Mouse (Mus musculus): ENCODE results near the gene Brwd3. TPM values are rescaled to one million over a fixed set of nuclear protein-coding genes. Genes with fewer than 3 reads are reported as not detected.

The Brwd3 gene
- 3.2 and 3.8 TPM in 2 replicates for polyA plus RNA-seq (2015; fragmentation: Nextera tagmentation; extraction: Ambion mirVana)

GRCm38 (mm10) chrX:108834090-108834774, at the start of gene Brwd3:
TSS of gene Brwd3 (minus strand) at chrX:108834372.
- H3K4me2 ChIP-seq (ENCODE audit: low read length) = peak within 1 kb of the TSS; percentile 52
- no peaks in the 10 kb centered on the region for H3K4me1 ChIP-seq (replicated peaks; ENCODE audit: control insufficient read depth, insufficient read depth, low read length)
- no peaks in the 10 kb centered on the region for H3K36me3 ChIP-seq (ENCODE audit: control insufficient read depth, insufficient read depth)
- peak within 1 kb of the TSS; percentile 64 for H3K4me3 ChIP-seq (replicated peaks; ENCODE audit: low read length)
- no peaks in the 10 kb centered on the region for H3K27me3 ChIP-seq (replicated peaks; ENCODE audit: control insufficient read depth, insufficient read depth, low read length)
- H3K9me3 ChIP-seq (ENCODE audit: control insufficient read depth, low read length) = no peaks in the 10 kb centered on the region
- 22% methylated on average over 29 of the region's 39 CpGs for WGBS
- H3K9ac ChIP-seq (replicated peaks; ENCODE audit: low read depth, low read length) = peak within 1 kb of the TSS; percentile 64
- peak; percentile 95 for ATAC-seq
- H3K27ac ChIP-seq (ENCODE audit: low read length) = peak within 1 kb of the TSS; percentile 87

DNA sequence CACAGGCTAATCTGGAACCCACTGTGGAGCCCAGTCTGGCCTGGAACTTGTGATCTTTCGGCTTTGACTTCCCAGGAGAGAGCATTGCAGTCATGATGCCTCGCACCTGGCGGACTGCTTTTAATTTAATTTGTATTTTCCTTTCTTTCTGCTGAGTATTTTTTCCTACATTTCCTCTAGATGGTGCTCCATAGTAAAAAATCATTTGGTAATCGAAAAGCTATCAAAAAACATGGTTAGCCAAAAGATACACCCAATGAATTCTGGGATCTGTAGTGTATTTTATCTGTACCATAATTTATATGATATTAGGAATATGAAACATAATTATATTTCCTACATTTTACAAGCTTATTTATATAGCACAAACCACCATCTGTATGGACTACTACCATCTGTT, 28.5 kb upstream of the Brwd3 start:
- Histone ChIP-seq H3K27ac (ENCODE audit: low read length) (no peak overlapping the region), H3K36me3 (ENCODE audit: control insufficient read depth, insufficient read depth) (no peaks in the 10 kb centered on the region), H3K9me3 (ENCODE audit: control insufficient read depth, low read length) (no peaks in the 10 kb centered on the region), H3K4me2 (ENCODE audit: low read length) (no peak overlapping the region), H3K4me1 (replicated peaks; ENCODE audit: control insufficient read depth, insufficient read depth, low read length) (no peaks in the 10 kb centered on the region), H3K9ac (replicated peaks; ENCODE audit: low read depth, low read length) (no peak overlapping the region), H3K4me3 (replicated peaks; ENCODE audit: low read length) (no peak overlapping the region), H3K27me3 (replicated peaks; ENCODE audit: control insufficient read depth, insufficient read depth, low read length) (no peaks in the 10 kb centered on the region)
- WGBS = 88% methylated on average over 4 of the region's 4 CpGs
- no peak for ATAC-seq

DNA sequence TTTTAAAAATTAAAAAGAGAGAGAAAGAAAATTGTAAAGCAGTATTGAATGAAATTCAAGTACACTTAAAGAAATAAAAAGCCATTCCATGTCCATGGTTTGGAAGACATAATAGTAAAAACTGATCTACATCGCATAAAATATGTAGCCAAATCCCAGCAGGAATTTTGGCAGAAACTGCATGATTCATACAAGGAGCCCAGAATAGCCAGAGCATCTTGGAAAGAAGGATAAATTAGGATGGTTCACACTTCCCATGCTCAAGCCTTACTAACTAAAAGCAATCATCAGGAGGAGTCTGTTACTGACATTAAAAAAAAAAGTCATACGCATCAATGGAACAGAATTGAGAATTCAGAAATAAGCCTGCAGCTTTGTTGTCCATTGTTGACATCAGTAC, 8.5 kb upstream of the Brwd3 start:
- Histone ChIP-seq H3K4me1 (replicated peaks; ENCODE audit: control insufficient read depth, insufficient read depth, low read length) (no peaks in the 10 kb centered on the region), H3K9me3 (ENCODE audit: control insufficient read depth, low read length) (no peaks in the 10 kb centered on the region), H3K27ac (ENCODE audit: low read length) (no peak overlapping the region), H3K9ac (replicated peaks; ENCODE audit: low read depth, low read length) (no peak overlapping the region), H3K4me2 (ENCODE audit: low read length) (no peak overlapping the region), H3K27me3 (replicated peaks; ENCODE audit: control insufficient read depth, insufficient read depth, low read length) (no peaks in the 10 kb centered on the region), H3K36me3 (ENCODE audit: control insufficient read depth, insufficient read depth) (no peaks in the 10 kb centered on the region), H3K4me3 (replicated peaks; ENCODE audit: low read length) (no peak overlapping the region)
- 91% methylated on average over 2 of the region's 2 CpGs for WGBS
- no peak for ATAC-seq

DNA sequence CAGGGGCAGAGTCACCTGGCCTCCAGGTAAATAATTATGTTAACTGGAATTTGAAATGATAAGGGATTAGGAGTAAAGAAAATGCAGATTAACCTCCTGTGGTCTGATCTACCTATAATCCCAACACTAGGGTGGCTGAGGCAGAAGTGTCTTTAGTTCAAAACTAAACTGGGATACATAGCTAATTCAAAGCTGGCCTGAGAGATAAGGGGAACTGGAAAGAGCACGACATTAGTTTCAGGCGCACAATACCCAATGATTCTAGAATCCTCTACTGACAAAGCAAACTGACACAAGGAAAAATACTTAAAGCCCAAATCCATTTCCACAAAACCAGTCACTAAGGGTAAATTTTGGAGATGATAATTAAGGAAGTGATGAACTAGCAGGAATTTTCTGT, 2.2 kb upstream of the Brwd3 start:
- H3K4me1 ChIP-seq (replicated peaks; ENCODE audit: control insufficient read depth, insufficient read depth, low read length) = no peaks in the 10 kb centered on the region
- 92% methylated on average over 2 of the region's 2 CpGs for WGBS
- no peaks in the 10 kb centered on the region for H3K36me3 ChIP-seq (ENCODE audit: control insufficient read depth, insufficient read depth)
- H3K27ac ChIP-seq (ENCODE audit: low read length) = no peak overlapping the region
- H3K27me3 ChIP-seq (replicated peaks; ENCODE audit: control insufficient read depth, insufficient read depth, low read length) = no peaks in the 10 kb centered on the region
- no peak overlapping the region for H3K4me2 ChIP-seq (ENCODE audit: low read length)
- no peak overlapping the region for H3K9ac ChIP-seq (replicated peaks; ENCODE audit: low read depth, low read length)
- H3K4me3 ChIP-seq (replicated peaks; ENCODE audit: low read length) = no peak overlapping the region
- no peak for ATAC-seq
- H3K9me3 ChIP-seq (ENCODE audit: control insufficient read depth, low read length) = no peaks in the 10 kb centered on the region

DNA sequence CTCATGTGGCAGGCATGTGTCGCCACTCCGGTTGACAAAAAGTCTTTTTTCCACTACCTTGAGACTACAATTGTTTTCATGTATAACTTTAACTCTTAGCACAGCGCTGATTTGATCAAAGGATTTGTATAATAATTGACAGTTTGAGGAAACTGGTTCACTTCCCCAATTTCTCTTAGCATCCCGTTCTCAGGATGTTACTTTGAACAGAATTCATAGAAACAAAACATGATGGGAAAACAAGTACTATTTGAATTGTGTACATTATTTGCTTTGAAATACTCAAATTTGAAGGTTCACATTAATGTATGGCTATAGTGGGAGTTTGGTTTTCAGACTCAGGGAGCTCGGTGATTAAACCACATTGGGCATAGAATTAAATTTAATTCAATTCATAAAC, 1.1 kb upstream of the Brwd3 start:
- no peak for ATAC-seq
- H3K36me3 ChIP-seq (ENCODE audit: control insufficient read depth, insufficient read depth) = no peaks in the 10 kb centered on the region
- H3K4me1 ChIP-seq (replicated peaks; ENCODE audit: control insufficient read depth, insufficient read depth, low read length) = no peaks in the 10 kb centered on the region
- no peak overlapping the region; the same call in 1 of the 2 replicates for H3K4me3 ChIP-seq (replicated peaks; ENCODE audit: low read length)
- H3K9ac ChIP-seq (replicated peaks; ENCODE audit: low read depth, low read length) = no peak overlapping the region
- H3K9me3 ChIP-seq (ENCODE audit: control insufficient read depth, low read length) = no peaks in the 10 kb centered on the region
- peak overlapping the region; percentile 52 for H3K4me2 ChIP-seq (ENCODE audit: low read length)
- no peaks in the 10 kb centered on the region for H3K27me3 ChIP-seq (replicated peaks; ENCODE audit: control insufficient read depth, insufficient read depth, low read length)
- H3K27ac ChIP-seq (ENCODE audit: low read length) = no peak overlapping the region
- 70% methylated on average over 5 of the region's 5 CpGs for WGBS

DNA sequence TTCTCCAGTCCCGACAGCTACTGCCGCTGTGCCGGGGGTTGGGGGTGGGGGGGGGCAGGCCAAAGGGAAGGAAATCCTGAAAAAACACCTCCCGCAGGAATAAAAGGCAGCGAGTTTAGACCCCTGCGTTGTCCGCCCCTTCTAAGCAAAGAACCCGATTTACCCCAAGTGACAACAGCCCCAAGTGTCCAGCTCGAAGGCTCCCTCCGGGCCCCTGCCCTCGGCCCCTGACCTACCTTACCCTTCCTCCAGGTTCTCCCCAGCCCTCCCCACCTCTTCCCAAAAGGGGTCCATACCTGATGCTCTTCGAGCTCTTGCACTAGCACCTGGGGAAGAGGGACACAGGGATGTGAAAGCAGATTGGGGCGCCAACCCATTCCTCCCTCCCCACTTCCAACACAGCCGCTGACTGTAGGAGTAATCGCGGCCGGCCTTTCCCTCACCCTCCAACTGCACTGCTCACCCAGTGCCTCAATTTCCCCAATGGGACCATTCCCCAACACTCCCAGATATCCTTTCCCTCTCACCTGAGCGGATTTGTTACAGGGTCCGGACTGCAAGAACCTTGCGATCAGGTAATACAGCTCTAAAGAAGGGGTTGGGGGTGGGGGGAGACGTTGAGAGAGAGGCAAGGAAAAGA, 671 bp downstream of the Brwd3 start:
- WGBS = 17% methylated on average over 20 of the region's 21 CpGs
- H3K27me3 ChIP-seq (replicated peaks; ENCODE audit: control insufficient read depth, insufficient read depth, low read length) = no peaks in the 10 kb centered on the region
- H3K9ac ChIP-seq (replicated peaks; ENCODE audit: low read depth, low read length) = peak overlapping the region; percentile 64
- no peaks in the 10 kb centered on the region for H3K9me3 ChIP-seq (ENCODE audit: control insufficient read depth, low read length)
- H3K27ac ChIP-seq (ENCODE audit: low read length) = peak overlapping the region; percentile 87
- peak overlapping the region; percentile 64 for H3K4me3 ChIP-seq (replicated peaks; ENCODE audit: low read length)
- H3K4me2 ChIP-seq (ENCODE audit: low read length) = peak overlapping the region; percentile 52
- ATAC-seq = peak; percentile 34
- H3K4me1 ChIP-seq (replicated peaks; ENCODE audit: control insufficient read depth, insufficient read depth, low read length) = no peaks in the 10 kb centered on the region
- H3K36me3 ChIP-seq (ENCODE audit: control insufficient read depth, insufficient read depth) = no peaks in the 10 kb centered on the region

- peak; percentile 80 for ATAC-seq
- no peaks in the 10 kb centered on the region for H3K27me3 ChIP-seq (replicated peaks; ENCODE audit: control insufficient read depth, insufficient read depth, low read length)
- H3K4me1 ChIP-seq (replicated peaks; ENCODE audit: control insufficient read depth, insufficient read depth, low read length) = no peaks in the 10 kb centered on the region
- no peaks in the 10 kb centered on the region for H3K9me3 ChIP-seq (ENCODE audit: control insufficient read depth, low read length)
- peak overlapping the region; percentile 64 for H3K4me3 ChIP-seq (replicated peaks; ENCODE audit: low read length)
- 13% methylated on average over 12 of the region's 13 CpGs for WGBS
- H3K4me2 ChIP-seq (ENCODE audit: low read length) = peak overlapping the region; percentile 52
- H3K27ac ChIP-seq (ENCODE audit: low read length) = peak overlapping the region; percentile 87
- H3K36me3 ChIP-seq (ENCODE audit: control insufficient read depth, insufficient read depth) = no peaks in the 10 kb centered on the region
- H3K9ac ChIP-seq (replicated peaks; ENCODE audit: low read depth, low read length) = peak overlapping the region; percentile 64
These were observed 1.4 kb downstream of the Brwd3 start for GRCm38 (mm10) chrX:108832674-108833189.

DNA sequence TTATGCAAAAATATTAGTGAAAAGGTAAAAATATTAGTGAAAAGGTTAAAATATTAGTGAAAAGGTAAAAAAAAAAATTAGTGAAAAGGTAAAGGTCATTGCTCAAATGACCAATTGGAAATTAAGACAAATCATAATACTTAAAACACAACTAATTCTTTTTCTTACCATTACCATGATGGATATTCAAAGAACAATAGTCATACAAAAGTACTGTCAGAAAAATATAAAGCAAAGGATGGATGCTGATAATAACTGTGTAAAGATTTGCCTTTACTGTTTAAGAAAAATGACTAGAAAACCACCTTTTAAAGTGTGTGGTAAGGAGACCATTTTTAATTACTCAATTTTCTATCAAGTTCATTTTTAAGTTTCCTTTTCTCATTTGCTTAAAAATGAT, 2.9 kb downstream of the Brwd3 start:
- Histone ChIP-seq H3K27ac (ENCODE audit: low read length) (no peak overlapping the region), H3K4me1 (replicated peaks; ENCODE audit: control insufficient read depth, insufficient read depth, low read length) (no peaks in the 10 kb centered on the region), H3K9ac (replicated peaks; ENCODE audit: low read depth, low read length) (no peak overlapping the region), H3K27me3 (replicated peaks; ENCODE audit: control insufficient read depth, insufficient read depth, low read length) (no peaks in the 10 kb centered on the region), H3K4me3 (replicated peaks; ENCODE audit: low read length) (no peak overlapping the region), H3K9me3 (ENCODE audit: control insufficient read depth, low read length) (no peaks in the 10 kb centered on the region), H3K4me2 (ENCODE audit: low read length) (no peak overlapping the region), H3K36me3 (ENCODE audit: control insufficient read depth, insufficient read depth) (no peaks in the 10 kb centered on the region)
- ATAC-seq = no peak

- WGBS = 74% methylated on average over 2 of the region's 2 CpGs
- no peak for ATAC-seq
- Histone ChIP-seq H3K9me3 (ENCODE audit: control insufficient read depth, low read length) (no peaks in the 10 kb centered on the region), H3K4me3 (replicated peaks; ENCODE audit: low read length) (no peak overlapping the region), H3K4me2 (ENCODE audit: low read length) (no peak overlapping the region), H3K9ac (replicated peaks; ENCODE audit: low read depth, low read length) (no peak overlapping the region), H3K27me3 (replicated peaks; ENCODE audit: control insufficient read depth, insufficient read depth, low read length) (no peaks in the 10 kb centered on the region), H3K36me3 (ENCODE audit: control insufficient read depth, insufficient read depth) (peaks cover 2% of the 10 kb centered on the region; the same call in 1 of the 2 replicates), H3K4me1 (replicated peaks; ENCODE audit: control insufficient read depth, insufficient read depth, low read length) (no peaks in the 10 kb centered on the region), H3K27ac (ENCODE audit: low read length) (no peak overlapping the region)
These were observed 6.1 kb downstream of the Brwd3 start for GRCm38 (mm10) chrX:108828111-108828510.
